Mouse (Mus musculus) 3134 (cell line): Measurements from ENCODE around the gene Rrp9.

Source experiments
- DNase-seq: peaks from one replicate; pipeline ENCODE4 v3.0.0-alpha.2; 2011; ENCODE audit warnings: low spot score; ENCODE audit not compliant: insufficient read length; ENCODE audit errors: extremely low read depth

The Rrp9 gene

DNA sequence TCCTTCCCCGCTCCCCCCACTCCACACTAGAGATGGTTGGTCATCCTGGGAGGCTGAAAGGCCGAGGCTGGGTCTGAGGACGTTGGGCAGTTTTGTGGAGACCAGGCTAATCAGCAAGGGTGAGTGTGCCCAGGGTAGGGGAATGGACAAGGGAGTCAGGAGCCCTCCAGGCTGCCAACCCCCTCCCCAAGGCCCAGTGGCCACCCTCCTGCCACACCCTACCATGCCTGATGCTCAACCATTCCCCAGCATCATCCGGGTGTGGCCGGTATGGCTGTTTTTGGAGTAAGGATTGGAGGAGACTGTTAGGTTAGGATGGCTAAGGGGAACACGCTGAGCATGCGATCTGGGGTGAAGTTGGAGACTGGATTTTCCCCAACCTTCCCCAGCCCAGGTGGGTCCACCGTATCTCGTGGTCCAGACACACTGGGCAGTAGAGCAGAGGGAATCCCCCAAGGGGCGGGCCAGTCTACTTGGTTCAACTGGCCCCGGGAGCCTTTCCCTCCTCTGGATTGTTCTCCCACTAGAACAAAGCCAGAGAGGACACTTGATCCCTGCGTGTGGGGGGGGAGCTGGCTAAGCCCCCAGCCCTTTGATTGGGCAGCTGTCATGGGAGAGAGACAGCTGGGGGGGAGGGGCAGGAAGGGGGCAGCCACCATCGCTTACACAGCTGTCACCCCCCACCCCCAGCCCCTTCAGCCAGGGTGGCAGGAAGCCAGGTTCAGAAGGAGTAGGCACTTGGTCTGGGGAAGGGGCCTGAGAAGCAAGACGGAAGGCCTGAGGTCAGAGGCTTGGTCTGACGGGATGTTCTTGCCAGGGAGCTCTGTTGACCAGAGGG, 19.2 kb upstream of the Rrp9 start:
- DNase-seq, result no peak

DNA sequence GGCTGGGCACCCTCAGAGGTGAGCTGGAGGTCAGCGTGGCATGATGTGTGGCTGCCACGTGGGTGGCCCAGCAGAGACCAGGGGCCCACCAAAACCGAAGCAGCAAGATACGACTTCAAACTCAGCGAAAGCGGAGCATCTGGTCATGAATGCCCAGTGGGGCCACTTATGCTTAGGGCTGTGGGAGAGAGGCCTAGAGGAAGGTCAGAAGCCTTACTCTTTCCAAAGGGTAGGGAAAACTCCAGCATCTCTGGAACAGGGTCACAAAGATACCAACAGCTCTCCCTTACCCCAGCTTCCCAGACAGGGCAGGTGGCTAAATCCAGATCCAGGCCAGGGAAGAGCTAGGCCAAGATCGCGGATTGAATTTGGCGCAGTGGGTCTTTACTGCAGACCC, 18.6 kb upstream of the Rrp9 start:
- DNase-seq, result no peak

DNA sequence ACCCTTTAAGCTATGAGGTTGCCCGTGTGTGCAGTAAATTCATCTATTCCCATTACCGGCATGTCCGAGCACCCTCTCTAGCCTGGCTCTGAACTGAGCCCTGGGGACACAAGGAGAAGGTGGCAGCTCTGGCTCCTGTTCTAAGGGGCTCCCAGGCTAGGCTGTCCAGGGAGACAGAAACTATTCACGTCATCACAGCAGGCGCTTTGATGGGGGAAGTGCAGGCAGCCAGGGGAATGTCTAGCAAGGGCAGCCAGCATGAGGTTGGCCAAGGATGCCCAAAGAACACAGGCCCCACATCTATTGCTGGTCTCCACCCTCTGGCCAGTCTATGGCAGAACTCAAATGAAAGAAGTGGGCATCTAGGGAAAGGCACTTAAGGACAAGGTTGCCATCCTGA, 17.8 kb upstream of the Rrp9 start:
- DNase-seq, result no peak

DNA sequence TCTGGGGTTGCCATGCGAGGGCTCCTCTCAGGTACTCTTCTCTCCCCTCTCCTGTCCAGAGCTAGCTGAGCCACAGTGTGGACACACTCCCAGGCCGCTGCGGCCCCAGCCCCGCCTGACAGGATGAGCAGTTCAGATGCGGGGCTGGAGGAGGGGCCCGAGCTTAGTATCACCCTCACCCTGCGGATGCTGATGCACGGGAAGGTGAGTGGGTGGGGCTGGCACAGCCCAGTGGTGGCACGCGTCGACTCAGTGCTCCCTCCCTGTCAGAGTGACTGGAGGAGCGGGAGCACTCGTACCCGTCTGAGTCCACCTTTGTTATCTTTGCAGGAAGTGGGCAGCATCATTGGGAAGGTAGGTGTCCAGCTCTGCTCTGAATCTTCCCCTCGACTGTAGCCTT, 15.8 kb upstream of the Rrp9 start:
- no peak for DNase-seq

DNA sequence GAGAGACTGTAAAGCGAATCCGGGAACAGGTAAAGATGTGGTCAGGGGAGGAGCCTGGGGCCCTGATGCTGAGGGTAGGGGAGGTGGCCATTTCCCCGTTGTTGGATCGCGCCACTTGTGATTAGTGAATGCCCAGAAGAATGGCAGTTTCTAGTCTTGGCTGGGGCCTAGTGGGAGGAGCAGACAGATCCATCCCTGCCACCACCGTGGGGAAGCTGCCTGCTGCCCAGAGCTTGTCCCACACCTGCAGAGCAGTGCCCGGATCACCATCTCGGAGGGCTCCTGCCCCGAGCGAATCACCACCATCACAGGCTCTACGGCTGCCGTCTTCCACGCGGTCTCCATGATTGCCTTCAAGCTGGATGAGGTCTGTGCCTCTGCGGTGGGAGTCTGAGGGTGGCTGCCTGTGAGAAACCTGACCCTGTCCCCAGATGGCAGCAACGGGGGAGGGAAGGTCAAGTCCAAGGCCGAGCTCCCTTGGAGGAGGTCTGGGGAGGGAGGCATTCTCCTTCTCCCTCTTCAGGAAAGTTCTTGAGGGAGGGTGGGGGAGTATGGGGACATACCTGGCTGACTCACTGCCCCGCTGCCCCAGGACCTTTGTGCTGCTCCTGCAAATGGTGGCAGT, 15.2 kb upstream of the Rrp9 start:
- DNase-seq, result no peak

DNA sequence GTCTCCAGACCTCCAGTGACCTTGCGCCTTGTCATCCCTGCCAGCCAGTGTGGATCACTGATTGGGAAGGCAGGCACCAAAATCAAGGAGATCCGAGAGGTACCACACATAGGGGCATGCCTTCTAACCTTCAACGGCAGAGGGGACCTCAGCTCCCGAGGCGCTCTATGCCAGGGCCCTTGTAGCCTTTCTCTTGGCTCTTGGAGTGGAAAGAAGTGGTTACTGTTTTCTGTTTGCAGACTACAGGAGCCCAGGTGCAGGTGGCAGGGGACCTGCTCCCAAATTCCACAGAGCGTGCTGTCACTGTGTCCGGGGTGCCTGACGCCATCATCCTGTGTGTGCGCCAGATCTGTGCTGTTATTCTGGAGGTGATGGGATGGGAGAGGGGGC, 14.7 kb upstream of the Rrp9 start:
- no peak for DNase-seq

DNA sequence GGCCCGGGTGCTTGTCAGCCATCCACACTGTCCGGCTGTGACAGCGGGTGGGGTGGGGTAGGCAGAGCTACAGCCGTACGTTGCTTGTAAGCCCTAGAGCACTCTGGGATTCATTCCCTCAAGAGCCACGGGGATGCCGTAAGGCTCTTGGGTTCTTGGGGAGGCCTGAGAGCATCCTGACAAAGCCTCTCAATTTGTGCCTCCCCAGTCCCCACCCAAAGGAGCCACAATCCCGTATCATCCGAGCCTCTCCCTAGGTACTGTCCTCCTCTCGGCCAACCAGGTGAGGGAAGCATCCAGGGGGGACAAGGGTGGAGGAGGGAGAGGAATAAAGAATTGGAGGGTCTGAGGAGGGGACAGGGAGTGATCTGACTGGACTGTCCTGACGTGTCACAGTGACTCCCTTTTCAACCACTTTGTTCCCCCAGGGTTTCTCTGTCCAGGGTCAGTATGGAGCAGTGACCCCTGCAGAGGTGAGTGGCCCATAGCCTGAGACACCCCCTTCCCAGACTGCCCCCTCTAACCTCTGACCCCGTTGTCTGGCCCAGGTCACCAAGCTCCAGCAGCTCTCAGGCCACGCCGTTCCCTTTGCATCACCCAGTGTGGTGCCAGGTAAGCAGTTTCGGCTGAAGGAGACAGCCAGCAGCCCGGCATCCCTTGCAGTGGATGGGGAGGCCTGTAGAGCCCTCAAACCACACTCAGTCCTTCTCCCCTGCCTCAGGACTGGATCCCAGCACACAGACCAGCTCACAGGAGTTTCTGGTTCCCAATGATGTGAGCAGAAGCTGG, 13.9 kb upstream of the Rrp9 start:
- DNase-seq, result no peak

DNA sequence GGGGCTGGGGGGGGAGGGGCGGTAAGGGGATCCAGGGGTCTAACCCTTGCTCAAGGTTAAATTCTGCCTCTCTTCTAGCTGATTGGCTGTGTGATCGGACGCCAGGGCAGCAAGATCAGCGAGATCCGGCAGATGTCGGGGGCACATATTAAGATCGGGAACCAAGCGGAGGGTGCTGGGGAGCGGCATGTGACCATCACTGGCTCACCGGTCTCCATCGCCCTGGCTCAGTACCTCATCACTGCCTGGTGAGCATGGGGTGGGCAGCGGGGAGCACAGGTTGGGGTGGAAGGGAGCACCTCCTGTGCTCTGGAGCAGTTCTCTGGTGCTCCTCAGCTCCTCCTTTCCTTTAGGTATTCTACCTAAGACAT, 13.3 kb upstream of the Rrp9 start:
- no peak for DNase-seq

DNA sequence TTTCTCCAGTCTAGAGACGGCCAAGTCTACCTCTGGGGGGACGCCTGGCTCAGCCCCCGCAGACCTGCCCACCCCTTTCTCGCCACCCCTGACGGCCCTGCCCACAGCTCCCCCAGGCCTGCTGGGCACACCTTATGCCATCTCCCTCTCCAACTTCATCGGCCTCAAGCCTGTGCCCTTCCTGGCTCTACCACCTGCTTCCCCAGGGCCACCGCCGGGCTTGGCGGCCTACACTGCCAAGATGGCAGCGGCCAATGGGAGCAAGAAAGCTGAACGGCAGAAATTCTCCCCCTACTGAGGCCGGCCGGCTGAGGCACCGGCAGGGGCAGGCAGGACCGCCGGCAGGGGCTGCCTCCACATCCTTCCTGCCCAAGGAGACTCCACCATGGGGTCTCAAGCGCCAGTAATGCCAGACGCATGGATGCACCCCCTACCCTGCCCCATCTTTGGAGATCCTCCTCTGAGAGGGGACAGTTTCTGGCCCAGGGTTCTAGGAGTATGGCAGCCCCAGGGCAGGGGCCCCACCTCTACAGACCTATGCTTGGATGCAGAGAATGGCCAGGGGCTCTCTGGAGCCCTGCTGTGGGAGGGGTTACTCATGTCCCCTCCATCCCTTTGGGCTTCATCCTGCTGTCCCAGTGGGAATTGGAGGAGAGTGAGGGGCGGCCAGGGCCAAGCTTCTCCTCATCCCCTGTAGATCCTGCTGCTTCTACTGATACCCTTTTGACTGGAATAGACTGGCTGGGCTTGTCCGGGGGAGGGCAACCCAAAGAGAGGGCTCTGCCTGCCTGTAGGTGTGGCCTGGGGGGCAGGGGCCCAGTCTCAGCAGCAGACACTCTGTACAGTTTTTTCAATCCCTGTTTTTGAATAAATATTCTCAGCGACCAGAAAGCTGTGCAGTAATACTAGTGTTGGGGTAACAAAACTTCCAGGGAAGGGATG, 12.4 kb upstream of the Rrp9 start:
- no peak for DNase-seq

DNA sequence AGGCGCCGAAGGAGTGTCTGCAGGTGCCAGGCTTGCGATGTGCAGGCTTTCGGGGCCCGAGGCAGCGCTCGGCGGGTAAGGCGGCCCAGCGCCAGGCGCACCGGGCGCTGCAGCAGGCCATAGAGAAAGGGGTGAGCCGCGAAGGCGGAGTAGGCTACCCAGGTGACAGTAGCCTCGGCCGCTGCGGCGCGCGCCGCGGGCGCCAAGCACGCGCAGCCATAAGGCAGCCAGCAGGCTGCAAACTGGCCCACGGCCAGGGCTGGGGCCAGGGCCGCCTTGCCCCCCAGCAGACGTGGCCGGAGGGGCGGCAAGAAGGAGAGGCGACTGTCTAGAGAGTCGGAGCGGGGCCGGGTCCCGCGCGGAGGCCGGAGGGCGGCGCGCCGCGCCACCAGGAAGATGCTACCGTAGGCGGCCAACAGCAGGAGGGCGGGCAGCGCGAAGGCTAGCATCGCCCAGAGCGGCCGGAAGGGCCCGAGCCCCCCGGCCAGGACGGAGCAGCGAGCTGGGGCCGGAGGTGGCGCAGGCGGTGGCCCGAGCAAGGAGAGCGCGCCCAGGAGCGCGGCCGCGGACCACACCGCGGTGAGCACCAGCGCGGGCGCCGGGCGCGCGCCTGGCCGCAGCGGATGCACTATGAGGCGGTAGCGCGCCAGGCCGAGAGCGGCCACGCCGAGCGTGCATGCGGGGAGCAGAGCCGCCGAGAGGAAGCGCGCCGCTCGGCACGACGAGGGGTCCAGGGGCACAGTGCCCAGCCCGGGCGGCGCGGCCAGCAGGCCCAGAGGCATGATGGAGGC, 10.8 kb upstream of the Rrp9 start:
- no peak for DNase-seq

DNA sequence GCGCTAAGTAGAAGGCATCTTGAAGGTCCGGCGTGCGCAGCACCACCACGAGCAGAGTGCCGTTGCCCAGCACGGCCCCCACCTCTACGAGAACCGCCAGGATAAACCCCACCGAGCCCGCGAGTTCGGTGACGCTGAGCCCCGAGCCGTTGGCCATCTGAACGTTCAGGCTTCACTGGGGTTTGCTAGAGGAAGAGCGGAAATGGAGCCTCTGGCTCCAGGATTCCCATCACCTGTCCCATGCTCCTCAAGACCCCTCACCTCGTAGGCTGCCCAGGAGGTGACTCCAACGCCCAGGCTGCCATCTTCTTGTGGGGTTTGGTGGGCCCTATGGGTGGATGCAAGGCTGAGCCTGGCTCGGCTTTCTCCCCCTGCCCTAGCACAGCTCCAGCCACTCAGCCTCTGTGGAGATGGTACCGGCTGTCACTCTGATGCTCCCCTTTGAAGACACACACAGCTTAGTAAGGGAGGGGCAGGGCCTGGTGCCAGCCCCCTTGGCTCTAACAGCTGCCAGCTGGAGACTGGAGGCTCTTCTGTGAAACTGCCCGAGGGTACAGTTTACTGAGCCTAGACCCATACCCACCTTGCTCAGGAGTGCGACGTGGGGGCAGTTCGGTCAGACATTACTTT, 10.1 kb upstream of the Rrp9 start, which contains the start of gene Gpr62:
Gene Gpr62 (minus strand): TSS at position 368 of the 630 bp plus-strand sequence.
- no peak for DNase-seq

DNA sequence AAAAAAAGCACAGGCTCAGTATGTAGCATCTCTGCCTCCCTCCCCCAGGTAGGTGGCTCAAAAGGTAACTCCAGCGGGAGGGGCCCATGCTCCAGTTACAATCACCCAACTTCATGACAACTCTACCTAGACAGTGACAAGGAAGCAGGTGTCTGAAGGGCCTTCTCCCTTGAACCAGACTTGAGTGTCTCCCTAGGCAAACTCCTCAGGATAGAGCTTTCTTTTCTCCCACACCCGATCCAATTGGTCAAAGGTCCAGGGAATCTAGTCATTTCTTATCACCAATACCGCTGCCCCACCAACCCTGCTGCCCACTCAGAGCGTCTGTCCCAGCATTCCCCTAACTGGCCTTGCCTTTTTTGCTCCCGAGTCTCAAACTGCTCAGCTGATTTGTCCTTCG, 9.0 kb upstream of the Rrp9 start:
- no peak for DNase-seq

DNA sequence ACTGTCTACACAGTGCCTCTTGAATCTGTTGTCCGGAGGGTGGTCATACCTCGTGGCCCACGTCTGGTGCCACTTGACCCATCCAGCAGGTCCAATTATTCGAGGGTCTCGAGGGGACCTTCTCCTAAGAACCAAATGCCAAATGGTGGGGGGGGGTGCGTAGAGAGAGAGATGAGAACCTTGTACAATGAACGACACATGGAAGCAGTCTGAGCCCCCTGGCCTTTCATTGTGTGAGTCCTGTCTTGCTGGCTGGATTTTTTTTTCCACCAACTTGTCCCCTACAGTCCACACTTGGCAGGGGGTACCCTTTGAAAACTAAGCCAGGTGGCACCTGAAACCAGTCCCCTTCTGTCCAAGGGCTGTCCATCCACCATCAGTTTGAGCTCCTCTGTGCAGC, 8.0 kb upstream of the Rrp9 start:
- no peak for DNase-seq

DNA sequence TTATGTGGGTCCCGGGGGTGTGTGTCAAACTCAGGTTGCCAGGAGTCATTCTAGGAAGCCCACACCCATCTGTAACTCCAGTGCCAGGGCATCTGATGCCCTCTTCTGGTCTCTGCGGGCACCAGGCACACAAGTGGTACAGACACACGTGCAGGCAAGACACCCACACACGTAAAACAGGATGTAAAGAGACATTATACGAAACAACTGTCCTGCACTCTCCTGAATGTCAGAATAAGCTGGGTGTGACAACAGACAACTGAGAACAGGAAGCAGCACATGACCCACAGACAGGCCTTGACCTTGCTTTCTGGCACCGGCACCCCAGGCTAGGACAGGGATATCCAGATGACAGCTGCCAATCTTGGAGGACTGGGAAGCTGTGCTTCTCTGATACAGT, 6.4 kb upstream of the Rrp9 start:
- no peak for DNase-seq

DNA sequence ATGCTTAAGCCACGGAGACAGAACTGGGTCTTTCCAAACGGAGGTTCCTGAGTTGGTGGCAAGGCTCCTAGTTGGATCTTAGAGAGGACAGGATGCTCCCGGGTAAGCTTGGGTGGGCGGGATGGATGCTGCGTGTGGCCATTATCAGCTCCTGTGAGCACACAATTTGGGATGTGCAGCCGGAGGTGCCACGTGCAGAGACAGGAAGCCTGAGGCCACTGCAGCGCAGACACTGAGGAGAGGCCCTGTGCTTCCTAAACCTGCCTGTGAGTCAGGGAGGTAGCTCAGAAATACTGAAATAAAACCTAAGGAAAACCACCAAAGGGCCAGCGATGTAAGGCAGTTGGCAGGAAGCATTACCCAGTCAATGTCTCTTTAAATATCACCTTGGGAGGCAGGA, 6.0 kb upstream of the Rrp9 start:
- no peak for DNase-seq

DNA sequence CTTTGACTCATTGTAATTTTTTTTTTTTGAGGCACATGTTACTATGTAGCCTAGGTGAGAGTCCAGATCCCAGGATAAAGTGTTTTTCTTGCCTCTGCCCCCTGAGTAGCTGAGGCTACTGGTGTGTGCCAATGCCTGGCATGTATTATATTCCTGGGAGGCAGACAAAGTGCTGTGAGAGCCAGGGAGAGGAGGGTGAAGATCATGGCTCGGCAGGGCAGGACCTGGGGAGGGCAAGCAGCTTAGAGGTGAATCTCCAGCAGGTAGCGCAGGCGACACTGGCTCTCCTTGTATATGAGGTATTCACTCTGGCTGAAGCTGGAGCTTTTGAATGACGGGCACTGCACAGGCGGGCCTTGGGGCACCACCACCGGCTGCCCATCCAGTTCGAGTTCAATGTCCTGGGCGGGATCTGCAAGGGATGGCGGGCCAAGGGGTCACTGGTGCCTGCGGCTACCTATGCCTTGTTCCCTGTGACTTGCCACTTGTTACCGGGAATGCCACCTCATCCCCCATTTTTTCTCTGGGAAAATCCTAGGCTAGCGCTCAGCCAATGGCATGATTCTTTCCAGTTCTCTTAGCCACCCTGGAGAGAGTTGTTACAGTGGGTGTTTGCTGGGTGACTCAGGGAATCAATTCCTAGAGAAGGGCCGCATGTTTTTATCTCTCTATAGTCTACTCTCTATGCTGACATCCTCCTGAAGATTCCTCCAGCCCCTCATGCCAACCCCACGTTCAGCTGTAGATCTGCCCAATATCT, 4.6 kb upstream of the Rrp9 start:
- DNase-seq, result no peak

DNA sequence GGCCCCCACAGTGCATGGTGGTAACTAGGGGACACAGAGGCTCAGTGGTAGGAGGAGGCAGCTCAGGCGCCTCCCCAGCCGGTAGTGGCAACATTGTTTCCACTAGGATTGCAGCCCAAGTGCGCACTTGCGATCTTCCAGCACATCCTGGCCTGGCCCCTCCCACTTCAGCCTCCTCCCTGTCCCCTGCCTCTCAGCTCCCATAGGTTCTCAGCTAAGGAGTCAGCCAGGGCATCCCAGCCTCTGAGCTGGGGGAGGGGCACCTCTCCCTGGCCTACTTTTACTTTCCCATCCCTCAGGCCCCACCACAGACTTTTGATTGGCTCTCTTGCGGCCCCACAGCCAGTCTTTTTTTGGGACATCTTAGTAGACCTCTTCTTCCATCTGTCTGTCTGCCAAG, 3.9 kb upstream of the Rrp9 start:
- DNase-seq, result no peak

DNA sequence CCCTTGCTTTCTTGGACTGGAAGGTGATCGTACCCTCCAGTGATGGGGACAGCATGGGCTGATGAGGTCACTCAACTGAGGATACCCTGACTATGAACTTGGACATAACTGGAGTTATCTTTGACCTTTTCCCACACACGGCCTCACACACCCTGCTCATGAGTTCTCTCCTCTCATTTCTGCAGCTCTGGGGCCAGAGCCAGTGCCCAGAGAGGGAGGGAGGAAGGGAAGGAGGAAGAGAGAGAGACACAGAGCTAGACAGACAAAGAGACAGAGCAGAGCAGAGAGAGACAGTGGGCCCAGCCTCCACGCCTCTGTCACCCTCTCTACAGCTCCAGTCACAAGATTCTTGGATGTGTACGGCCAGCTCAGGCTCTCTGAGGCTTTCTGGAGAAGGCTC, 3.4 kb upstream of the Rrp9 start:
- DNase-seq, result no peak
